Mouse (Mus musculus): ENCODE data around the gene Pou2f1. TPM values are rescaled to one million over a fixed set of nuclear protein-coding genes. Genes with fewer than 3 reads are reported as not detected.

Gene Pou2f1
- total RNA-seq, 2 experiments from 2014 or later, result 25.2 to 25.5 TPM

DNA sequence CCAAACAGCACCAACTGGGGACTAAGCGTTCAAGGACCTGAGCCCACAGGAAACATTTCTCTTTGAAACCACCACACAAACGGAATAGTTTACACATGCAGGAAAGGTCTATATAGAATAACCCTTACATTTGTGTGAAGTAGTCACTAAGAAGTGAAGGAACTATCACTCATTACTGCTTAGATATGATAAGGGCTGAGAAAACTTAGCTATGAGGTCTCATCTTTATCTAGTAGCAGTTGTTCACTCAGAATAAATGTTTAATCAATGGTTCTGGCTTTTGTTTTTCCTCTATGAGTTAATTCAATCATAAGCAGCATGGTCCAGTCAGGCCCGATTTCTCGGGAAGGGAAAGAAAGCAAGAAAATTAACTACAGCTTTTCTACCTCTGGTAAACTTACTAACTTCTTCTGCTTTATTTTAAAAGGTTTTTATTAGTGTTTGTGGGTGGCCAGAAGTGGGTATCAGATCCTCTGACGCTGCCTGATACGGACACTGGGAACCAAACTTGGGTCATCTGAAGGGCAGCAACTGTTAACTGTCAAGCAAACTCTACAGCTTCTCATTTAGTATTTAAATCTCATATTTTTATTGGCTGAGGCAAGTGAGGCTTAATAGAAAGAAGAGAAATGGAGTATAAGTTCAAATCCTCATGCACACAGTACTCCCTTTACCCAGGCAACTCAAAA lies 40.7 kb downstream of the Pou2f1 start:
- no peak for DNase-seq (ENCODE audit: low spot score in 2 of 2)

DNA sequence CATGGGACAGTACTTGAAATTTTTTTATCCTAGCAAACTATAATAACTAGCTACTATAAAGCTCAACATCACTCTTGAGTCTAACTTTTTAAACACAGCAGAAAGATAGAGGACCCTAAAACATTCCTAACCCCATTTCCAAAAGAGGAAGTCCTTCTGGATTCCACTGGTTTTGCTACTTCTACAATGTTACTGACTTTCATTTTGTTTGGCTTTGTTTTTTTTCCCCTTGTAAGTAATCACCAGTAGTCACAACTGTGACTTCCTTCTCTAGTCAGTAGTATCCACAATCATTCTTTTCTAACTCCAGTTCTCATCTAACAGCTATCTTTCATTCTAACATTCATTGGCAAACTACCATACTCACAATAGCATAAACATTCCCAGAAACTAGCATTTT lies 44.3 kb downstream of the Pou2f1 start:
- DNase-seq (ENCODE audit: low spot score in 2 of 2), result no peak

DNA sequence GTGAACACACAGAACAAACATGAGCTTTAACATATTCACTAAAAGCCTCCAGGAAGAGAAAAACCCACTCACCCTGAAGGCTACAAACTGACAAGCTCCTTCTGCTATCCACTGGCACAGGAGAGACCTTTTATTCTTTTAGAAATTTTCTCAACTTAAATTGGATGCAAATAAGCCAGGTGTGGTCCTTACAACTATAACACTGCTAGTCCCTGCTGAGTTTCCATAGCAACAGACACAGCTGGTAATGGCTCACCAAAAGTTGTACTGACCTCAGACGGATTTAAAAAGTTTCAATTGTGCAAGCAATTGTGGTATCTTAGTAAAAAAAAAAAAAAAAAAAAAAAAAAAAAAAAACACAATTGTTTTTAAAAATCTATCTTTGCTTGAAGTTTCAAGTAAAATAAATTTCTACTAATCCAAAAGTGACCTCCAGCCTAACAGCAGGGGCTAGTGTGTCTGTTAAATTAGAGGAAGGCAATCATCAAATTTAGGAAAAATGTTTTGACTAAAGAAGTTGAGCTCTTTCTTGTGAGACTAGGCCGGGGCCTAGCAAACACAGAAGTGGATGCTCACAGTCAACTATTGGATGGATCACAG lies 54.2 kb downstream of the Pou2f1 start:
- no peak for DNase-seq (ENCODE audit: low spot score in 2 of 2)

DNA sequence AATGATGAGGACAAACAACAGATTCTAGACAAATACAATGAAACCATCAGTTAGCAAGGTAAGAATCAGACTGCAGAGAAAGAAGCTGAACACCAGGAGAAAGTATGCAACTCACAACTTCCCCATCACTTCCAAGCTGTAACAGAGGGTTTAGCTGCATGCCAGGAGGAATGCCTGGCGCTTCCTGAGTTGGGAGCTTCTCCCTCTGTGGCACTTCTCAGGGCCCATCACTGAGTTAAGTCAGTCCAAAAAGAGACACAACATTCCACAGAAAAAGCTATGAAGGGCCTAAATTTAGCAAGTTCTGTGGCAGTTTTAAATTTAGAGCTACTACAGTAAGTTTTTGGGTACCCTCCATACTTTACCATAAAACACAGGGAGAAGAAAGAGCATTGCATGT lies 59.2 kb downstream of the Pou2f1 start:
- no peak for DNase-seq (ENCODE audit: low spot score in 2 of 2)

DNA sequence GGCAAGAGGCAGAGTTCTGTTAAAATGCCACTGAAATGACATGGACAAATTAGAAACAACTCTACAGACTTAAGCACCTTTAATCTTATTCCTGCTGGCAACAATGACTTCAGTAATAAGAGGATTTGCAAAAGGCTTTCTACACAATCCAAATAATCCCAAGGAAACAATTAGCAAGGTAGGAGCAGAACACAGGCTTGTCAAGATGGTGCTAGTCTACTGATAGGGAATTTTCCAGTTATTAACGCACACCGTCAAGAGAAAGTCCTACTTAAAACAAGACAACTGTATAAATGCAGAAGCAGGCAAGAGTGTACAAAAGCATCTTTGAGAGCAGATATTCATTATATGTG lies 67.0 kb downstream of the Pou2f1 start:
- DNase-seq (ENCODE audit: low spot score in 2 of 2), result no peak

DNA sequence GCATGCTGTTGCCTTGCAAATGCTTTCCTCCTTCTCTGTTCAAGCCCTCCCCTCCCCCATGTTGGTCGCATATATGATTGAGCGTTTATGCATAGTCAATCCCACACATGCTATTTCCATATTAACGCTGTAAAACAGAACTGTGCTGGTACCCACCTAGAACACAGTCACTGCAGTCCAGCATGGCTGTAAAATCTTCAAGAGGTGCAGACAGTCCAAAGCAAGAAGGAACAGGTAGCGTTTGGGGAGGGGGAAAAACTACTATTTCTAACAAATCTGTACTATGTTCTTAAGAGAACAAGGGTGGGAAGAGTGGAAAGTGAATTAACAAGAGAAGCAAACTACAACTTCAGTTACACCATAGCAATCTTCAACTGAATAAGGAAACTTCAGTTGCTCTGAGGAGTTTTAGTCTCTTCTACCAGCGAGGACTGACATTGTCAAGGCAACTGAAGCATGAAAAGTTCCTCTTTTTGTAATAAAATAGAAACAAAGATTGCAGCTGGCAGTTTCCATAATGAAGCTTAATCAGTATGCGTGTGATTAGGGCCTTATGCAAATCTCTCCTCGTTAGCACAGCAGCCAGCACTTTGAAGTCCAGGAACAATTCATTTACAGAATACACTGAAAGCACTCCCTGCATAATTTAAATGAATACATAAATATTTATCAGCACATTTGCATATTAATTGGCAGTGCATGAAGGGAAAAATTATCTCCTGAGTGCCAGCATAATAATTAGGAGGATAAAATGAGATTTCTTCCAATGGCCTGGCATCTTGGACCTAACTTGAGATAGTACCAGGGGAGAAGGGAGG lies 67.6 kb downstream of the Pou2f1 start:
- DNase-seq (ENCODE audit: low spot score in 2 of 2), result no peak

DNA sequence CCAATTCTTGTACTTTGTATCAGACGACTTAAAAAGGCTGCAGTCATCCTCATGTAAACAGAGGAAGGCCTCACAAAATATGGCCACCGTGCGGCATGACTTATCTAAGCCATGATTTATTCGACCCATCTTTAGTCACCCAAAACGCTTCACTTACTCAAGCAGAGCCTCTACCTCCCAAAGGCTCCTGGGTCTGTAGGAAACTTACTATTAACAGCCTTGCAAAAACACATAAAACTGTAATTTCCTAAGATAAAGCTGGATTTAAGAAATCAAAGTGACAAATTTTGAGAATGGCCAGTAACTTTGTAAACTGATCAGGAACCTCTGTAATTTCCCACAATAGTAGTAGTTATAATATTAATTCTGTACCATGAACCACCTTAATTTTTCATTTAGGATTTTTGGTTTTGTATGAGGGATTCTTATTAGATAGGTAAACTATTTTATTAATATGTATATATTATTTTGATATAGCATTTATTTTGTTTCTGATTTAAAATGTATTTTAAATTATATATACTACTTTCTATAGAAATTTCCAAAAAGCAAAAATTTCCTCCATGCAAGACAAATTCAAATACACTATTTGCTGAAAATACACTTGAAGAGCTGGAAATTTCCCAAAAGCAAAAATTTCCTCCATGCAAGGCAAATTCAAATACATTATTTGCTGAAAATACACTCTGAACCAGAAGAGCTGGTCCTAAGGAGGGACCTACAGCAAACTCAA lies 68.4 kb downstream of the Pou2f1 start:
- no peak for DNase-seq (ENCODE audit: low spot score in 2 of 2)

DNA sequence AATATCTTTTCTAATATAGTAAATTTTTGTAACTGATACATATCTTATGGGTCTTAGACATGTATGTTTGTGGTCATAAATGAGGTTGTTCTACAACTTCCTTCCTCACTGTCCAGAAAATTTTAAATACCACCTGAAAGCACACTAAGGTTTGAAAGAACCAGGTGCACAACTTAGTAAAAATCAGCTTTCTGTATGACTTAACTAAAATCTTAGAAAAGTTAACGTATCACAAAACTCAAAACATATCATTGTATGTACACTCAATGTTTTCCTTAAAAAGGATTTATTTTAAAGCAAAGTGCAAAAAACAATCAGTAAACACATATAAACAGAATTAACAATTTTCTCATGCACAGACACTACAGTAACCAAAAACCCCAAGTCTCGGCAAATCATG lies 69.6 kb downstream of the Pou2f1 start:
- DNase-seq (ENCODE audit: low spot score in 2 of 2), result no peak

DNA sequence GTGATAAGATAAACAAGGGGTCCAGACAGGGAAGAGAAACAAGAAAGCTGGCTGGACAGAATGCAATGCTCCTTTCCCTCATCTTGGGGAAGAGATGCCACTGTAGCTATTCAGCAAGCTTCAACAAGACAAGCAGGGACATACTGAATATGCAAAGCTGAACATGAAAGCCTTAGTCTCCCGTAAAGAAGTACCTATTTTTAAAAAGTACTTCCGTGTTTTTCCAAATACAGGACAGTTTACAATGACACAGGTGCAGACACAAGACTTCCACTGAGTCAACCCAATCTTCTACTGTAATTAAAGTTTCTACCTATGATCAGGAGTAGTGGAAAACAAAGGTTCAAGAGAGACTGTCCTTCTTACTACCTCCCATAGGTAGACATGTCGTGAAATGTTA lies 72.0 kb downstream of the Pou2f1 start:
- DNase-seq (ENCODE audit: low spot score in 2 of 2), result no peak

DNA sequence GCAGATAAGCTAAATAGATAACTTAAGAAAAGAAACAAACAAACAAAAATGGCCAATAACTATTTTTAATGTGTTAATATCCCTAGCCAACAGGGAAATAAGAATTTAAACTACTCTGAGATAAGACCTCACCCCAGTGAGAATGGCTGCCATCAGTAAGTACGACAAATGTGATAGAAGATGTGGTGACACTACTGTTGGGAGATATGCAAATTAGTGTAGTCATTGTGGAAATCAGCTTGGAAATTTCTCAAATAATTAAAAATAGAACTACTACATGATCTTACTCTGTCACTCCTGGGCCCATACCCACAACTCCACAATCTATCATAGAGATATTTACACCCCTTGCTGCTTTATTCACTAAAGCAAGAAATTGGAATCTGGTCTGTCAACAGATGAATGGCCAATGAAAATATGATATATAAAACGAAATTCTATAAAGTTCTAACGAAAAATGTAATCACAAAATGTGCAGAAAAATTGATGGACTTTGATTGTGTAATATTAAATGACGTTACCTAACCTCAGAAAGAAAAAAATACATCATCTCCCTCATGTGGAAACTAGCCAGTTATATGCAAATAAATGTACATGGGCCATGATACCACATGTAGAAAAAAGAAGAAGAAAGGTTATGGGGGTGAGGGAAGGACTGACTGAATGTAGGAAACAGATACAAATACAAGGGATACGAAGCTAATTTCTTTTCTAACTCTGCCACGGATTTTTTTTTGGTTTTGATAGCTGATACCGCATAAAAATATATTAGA lies 74.8 kb downstream of the Pou2f1 start:
- DNase-seq (ENCODE audit: low spot score in 2 of 2), result no peak

DNA sequence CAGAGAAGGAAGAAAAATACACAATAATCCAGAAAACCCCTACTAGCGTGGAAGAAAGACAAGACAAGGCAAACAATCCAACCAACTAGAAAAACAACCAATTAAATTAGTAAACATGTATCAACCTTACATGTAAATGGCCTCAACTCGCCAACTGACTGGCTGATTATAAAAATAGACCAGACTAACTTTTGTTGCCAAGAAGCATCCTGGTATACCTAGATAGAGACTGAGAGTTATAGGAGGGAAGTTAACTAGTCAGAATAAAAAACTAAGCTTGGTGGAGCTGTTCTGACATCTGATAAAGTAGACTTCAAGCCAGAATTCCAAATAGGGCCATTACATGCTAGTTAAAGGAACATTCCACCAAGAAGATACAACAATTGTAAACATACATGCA lies 77.3 kb downstream of the Pou2f1 start:
- DNase-seq (ENCODE audit: low spot score in 2 of 2), result no peak

DNA sequence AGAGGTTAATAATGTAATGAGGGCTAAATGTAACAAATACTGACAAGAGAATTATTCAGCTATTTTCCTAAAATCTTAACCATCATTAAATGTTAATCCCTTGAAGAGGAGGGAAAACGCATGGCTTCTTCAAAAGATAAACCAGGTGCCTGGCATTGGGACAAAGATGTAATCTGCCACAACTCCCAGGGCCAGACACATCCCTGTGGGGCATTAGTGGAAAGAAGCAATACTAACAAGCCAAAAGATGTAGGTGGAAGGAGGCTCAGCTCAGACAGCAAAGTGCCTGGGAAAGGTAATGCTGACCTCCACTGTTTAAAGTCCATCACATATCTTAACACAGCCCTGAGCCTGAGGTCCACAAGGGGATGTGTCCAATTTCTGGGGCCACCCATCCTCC lies 80.0 kb downstream of the Pou2f1 start:
- no peak for DNase-seq (ENCODE audit: low spot score in 2 of 2)

DNA sequence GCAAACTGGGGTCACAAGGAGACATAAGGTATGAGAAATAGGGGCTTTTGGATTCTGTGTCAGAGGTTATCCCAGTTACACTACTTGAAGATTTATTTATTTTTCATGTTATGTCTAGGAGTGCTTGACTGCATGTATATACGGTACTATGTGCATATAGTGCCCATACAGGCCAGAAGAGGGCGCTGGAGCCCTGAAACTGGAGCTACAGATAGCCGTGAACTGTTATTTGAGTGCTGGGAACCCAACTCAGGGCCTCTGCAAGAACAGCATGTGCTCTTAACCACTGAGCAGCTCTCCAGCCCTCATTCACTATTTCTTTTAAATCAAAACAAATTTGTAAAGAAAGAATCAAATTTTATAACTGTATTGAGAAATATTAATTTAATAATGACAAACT lies 81.5 kb downstream of the Pou2f1 start:
- DNase-seq (ENCODE audit: low spot score in 2 of 2), result no peak

DNA sequence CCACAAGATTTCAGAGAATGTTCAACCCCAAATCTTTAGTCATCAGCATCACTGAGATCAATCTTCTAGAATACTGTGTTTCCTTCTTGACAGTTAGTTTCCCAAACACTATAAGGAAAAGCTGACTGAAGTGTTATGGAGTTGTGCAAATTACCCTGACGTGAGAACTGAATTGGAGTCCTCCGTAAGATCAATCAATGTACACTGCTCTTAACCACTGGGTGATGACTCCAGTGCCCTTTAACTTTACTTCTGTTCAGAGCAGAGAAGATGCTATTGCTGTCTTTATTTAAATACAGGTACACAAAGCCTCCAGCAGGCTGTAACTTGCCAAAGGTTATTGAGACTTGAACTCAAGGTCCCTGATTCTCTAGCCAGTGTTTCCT lies 88.1 kb downstream of the Pou2f1 start:
- no peak for DNase-seq (ENCODE audit: low spot score in 2 of 2)

DNA sequence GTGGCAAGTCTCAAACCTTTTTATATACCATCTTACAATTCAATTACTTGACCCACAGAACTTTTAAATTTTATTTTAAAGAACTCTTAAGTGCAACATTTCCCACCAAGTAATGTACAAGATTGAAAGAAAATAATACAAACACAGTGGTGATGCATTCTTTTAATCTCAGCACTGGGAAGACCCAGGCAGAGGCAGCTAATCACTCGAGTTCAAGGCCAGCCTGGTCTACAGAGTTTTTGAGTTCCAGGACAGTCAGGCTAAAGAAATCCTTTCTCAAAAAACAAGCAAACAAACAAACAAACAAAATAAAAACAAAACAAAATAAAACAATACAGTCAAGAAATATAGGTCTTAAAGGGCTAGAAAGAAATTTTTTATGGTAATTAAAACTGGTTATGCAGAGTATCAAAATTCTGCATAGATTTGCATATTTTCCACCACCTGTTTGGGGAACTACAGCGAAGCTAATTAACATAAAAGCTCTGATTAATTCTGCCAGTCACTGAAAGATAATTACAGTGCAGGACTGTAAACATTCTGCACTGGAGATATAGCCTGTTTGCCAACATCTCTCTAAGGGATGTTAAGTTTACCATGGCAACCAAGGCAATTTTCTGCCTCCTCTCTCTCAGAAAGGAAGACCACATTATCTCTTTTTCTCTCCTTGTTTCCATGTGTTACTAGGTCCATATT lies 88.6 kb downstream of the Pou2f1 start:
- no peak for DNase-seq (ENCODE audit: low spot score in 2 of 2)

DNA sequence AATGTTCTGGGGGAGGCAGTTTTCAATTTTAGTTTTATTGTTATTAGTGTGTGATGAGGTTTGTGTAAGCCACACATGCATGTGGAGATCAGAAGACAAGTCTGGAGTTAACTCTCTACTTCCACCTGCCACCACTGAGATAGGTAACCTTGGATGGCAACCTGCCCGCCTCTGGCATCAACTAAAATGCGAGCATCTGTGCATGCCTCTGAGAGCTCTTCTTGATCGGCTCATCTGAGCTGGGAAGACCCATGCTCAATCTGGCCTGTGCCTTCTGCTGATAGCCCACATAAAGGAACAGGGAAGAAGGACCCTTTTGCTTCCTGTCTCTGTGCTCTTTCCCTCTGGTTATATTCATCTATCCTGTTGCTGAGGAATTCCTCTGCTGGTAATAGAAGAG lies 93.0 kb downstream of the Pou2f1 start:
- no peak for DNase-seq (ENCODE audit: low spot score in 2 of 2)

DNA sequence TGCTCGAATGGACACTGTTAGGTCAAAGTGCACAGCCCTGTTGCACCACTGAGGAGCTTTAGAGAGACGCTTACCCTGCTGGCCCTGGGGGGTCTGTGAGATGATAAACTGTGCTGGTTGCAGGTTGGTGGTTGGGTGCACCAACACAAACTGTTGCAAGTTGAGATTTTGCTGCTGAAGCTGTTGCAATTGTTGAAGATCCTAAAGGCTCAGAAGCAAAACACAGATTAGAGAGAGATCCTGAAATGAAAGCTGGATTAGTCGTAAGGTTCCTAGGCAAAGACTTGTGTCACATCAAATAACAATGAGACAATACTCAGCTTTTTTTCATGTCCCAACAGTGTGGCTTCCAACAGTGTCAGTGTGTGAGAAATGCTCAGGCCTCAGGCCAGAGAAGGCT lies 93.7 kb downstream of the Pou2f1 start:
- no peak for DNase-seq (ENCODE audit: low spot score in 2 of 2)

DNA sequence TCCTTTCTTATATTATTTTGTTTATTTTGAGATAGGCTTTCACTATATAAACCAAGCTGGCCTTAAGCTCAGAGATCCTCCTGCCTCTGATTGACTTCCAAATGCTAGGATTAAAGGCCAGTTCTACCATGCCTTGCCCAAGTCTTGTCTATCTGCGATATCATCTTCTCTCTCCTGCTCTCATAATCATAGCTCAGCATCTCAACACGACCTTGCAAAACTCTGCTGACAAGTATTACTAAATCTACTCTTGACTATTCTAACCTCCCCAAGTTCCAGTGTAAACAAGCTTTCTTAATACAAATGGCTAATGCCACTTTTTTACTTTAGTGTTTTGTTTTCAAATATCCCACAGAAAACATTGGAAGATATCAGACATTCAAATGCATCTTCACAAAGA lies 94.3 kb downstream of the Pou2f1 start:
- no peak for DNase-seq (ENCODE audit: low spot score in 2 of 2)

DNA sequence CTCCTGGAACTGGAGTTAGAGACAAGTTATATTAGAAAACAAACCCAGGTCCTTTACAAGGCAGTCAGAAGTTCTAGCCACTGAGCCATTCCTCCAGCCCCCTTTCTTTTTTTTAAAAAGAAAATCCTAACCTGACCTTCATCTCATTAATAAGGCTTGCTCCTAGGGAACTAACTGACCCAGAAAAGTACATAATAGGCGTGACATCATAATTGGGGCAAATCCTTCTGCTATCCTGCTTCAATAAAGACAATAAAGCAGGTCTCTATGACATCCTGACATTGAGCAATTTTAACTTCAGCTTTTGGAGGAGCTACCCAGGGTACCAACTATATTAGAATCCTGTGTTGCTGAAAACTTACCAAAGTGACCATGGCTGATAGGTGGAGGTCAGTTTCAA lies 98.9 kb downstream of the Pou2f1 start:
- DNase-seq (ENCODE audit: low spot score in 2 of 2), result no peak

DNA sequence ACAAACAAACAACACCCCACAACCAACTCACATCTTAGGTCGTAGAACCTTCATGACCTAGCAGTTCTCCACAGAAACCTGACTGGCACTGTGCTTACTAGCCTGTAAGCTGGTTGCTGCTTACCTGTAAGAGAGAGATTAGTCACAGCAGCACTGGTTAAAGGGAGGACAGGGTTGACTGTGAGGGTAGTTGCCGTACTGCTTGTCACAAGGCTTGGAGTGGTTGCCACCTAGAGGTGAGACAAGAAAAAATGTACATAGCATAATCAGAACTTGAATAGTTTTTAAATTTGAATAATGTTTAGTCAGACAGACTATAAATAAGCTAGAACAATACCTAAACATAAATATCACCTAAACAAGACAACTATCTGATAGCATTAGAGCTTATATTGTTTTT lies 110.8 kb downstream of the Pou2f1 start:
- DNase-seq (ENCODE audit: low spot score in 2 of 2), result no peak

Data from adrenal gland, postnatal 4 days (tissue).